Mouse (Mus musculus) G1E-ER4 (cell line): ENCODE data around the gene Gmds. TPM values are rescaled to one million over a fixed set of nuclear protein-coding genes. Genes with fewer than 3 reads are reported as not detected.

Experiments
- GATA1 ChIP-seq: IDR thresholded peaks from one replicate; pipeline ENCODE4 v1.8.0; 2012; ENCODE audit warnings: low read length, inconsistent platforms
- polyA plus RNA-seq: library from polyadenylated mRNA; stranded (reverse); fragments of >175 nt; gene quantifications from 2 replicates; pipeline ENCODE4 v1.2.3, GENCODE M21; 2012

The Gmds gene
- 43.9 and 56.1 TPM in 2 replicates for polyA plus RNA-seq

GRCm38 (mm10) chr13:32338513-32339365, at the start of gene Gmds:
TSS of gene Gmds (minus strand) at chr13:32338740.
- no peak for TF ChIP-seq GATA1

GRCm38 (mm10) chr13:32385421-32386092, 47.0 kb upstream of the Gmds start:
- no peak for TF ChIP-seq GATA1

- no peak for TF ChIP-seq GATA1
These were observed 43.9 kb upstream of the Gmds start for GRCm38 (mm10) chr13:32382227-32383010.

GRCm38 (mm10) chr13:32378634-32379033, 40.1 kb upstream of the Gmds start:
- TF ChIP-seq GATA1: no peak

DNA sequence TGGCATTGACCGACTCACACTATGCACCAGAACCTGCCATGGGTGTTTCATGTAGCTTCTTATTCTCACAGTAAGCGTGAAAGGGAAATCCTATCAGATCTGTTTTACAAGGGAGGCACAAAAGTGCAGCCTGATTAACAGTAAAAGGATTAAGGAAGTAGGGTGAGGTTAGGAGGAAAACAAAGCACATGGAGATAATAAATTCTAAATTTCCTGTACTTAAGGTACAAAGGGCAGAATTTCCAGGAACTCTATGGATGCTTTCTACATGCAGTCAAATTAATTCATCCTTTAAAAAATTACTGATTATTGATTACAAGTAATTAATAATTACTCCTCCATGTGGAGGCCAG, 34.0 kb upstream of the Gmds start:
- TF ChIP-seq GATA1: no peak

GRCm38 (mm10) chr13:32371874-32372530, 33.5 kb upstream of the Gmds start:
- TF ChIP-seq GATA1: no peak

GRCm38 (mm10) chr13:32370751-32371150, 32.2 kb upstream of the Gmds start:
- TF ChIP-seq GATA1: no peak

DNA sequence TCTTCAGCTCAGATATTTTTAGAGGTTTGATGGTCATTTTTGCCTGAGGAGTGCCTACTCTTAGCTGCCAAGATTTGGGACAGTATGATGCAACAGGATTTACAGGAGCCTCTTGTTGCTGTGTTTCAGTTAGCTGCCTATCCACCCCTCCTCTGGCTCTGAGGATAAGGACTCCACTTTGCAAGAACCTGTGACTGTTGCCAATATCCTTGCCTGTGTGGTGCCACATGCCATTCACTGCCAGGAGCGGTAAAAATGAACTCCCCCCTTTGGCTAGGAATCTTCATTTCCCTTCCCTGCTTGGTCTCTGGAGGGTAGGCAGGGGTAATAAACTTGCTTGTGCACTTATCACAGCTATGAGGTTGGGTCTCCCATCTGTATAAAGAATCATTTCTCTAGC, 31.6 kb upstream of the Gmds start:
- TF ChIP-seq GATA1: no peak

- TF ChIP-seq GATA1: no peak
These were observed 616 bp downstream of the Gmds start for GRCm38 (mm10) chr13:32337735-32338512.

DNA sequence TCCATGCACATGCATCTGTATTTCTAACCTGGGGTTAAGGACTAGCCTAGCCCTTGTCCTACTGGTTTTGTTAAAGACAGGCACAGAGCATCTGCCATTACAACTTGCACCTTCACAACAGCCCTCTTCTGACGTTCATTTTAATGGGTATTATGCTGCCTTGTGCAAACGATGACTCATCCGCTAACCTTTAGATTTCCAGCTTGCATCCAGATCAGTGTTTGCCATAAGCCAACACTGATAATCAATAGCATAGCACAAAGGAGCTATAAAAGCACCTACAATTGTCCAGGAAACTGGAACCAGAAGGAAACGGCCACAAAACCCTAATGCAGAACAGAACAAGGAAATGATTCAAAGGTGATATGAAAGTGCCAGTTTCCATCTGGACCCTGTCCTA, 20.2 kb downstream of the Gmds start:
- no peak for TF ChIP-seq GATA1

- no peak for TF ChIP-seq GATA1
These were observed 21.2 kb downstream of the Gmds start for GRCm38 (mm10) chr13:32317354-32317753.

GRCm38 (mm10) chr13:32312663-32313062, 25.9 kb downstream of the Gmds start:
- TF ChIP-seq GATA1: no peak

- no peak for TF ChIP-seq GATA1
These were observed 27.1 kb downstream of the Gmds start for GRCm38 (mm10) chr13:32311476-32311875.

- no peak for TF ChIP-seq GATA1
These were observed 40.1 kb downstream of the Gmds start for GRCm38 (mm10) chr13:32298456-32298855.

DNA sequence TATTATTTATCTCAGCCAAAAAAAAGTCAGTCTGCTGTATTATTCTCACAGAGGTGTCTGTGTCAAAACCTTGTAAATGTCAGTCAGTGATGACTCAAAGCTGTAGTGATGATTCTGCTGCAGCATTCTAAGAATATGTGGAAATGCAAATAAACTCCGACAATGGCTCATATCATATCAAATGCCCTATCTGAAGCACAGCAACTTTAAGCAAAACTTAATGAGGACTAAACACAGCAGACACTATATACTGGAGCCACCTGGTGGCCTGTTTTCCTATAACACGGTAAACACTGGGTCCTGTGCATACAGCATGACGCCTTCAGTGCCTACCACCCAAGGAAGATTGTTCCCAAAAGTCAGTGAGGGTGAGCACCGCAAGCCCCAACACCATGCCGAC, 41.1 kb downstream of the Gmds start:
- no peak for TF ChIP-seq GATA1
